ENCODE assay signal across 28 mouse cellular contexts in genomic region chr16:31415885-31416450, GRCm38 (mm10). TPM values are rescaled to one million over a fixed set of nuclear protein-coding genes. Genes with fewer than 3 reads are reported as not detected.
DNase-seq lines count a peak whose midpoint lies in the region; ATAC-seq and TF ChIP-seq lines count a peak whose summit lies in the region.
"Had no signal": no experiment of that assay in that cellular context is flagged by ENCODE, and none has a peak within 500 bp of the region (broad histone marks: within the 10 kb centered on the region; RNA-seq: fewer than 3 reads in every experiment).

No protein-coding gene starts in this region.

- H3K4me3 ChIP-seq in forebrain, embryonic 11.5 days (ENCODE audit: low read depth, low read length) = no peak overlapping the region
- H3K4me3 ChIP-seq in forebrain, embryonic 10.5 days = no peak overlapping the region
- H3K4me3 ChIP-seq in stomach, embryonic 14.5 days (ENCODE audit: low read depth, low read length) = no peak overlapping the region
- no peak overlapping the region for H3K4me3 ChIP-seq in stomach, postnatal 0 days (ENCODE audit: low read depth, low read length)
- H3K4me3 ChIP-seq: embryonic facial prominence, embryonic 10.5 days; embryonic facial prominence, embryonic 13.5 days; erythroblast, embryonic 14.5 days; gastrocnemius, adult 2 months; heart, adult 2 months; hindbrain, embryonic 10.5 days; hindbrain, embryonic 13.5 days had no signal

- H3K27ac ChIP-seq in forebrain, embryonic 11.5 days (ENCODE audit: low read depth, low read length) = no peak overlapping the region
- H3K27ac ChIP-seq in forebrain, embryonic 10.5 days = no peak overlapping the region
- H3K27ac ChIP-seq in stomach, embryonic 14.5 days (ENCODE audit: low read length) = peak overlapping the region; percentile 10; the same call in 1 of the 2 replicates
- H3K27ac ChIP-seq in stomach, postnatal 0 days (replicated peaks) = peak overlapping the region; percentile 73
- H3K27ac ChIP-seq: embryonic facial prominence, embryonic 10.5 days; embryonic facial prominence, embryonic 13.5 days; gastrocnemius, adult 2 months; heart, adult 2 months; hindbrain, embryonic 10.5 days; hindbrain, embryonic 13.5 days had no signal

- no peak for TF ChIP-seq EP300 in stomach, postnatal 0 days (optimal IDR thresholded peaks at IDR 0.05)

- WGBS in forebrain, embryonic 11.5 days = 62% methylated on average over 9 of the region's 9 CpGs
- 66% methylated on average over 9 of the region's 9 CpGs for WGBS in forebrain, embryonic 10.5 days
- WGBS in stomach, embryonic 14.5 days = 45% methylated on average over 9 of the region's 9 CpGs
- 32% methylated on average over 9 of the region's 9 CpGs for WGBS in stomach, postnatal 0 days

- no peak overlapping the region for H3K9ac ChIP-seq in forebrain, embryonic 11.5 days (ENCODE audit: low read length)
- no peak overlapping the region for H3K9ac ChIP-seq in stomach, embryonic 14.5 days (replicated peaks; ENCODE audit: low read depth, low read length)
- no peak overlapping the region for H3K9ac ChIP-seq in stomach, postnatal 0 days (ENCODE audit: low read length)
- H3K9ac ChIP-seq: embryonic facial prominence, embryonic 13.5 days; forebrain, postnatal 0 days; hindbrain, embryonic 13.5 days had no signal

- H3K9me3 ChIP-seq in forebrain, embryonic 11.5 days (ENCODE audit: control insufficient read depth, low read length) = no peaks in the 10 kb centered on the region
- H3K9me3 ChIP-seq in forebrain, embryonic 10.5 days = no peaks in the 10 kb centered on the region
- no peaks in the 10 kb centered on the region for H3K9me3 ChIP-seq in stomach, embryonic 14.5 days (ENCODE audit: control insufficient read depth, low read depth, low read length)
- no peaks in the 10 kb centered on the region for H3K9me3 ChIP-seq in stomach, postnatal 0 days (ENCODE audit: control insufficient read depth, low read length)
- H3K9me3 ChIP-seq: embryonic facial prominence, embryonic 10.5 days; embryonic facial prominence, embryonic 13.5 days; hindbrain, embryonic 10.5 days; hindbrain, embryonic 13.5 days had no signal

- no peaks in the 10 kb centered on the region for H3K36me3 ChIP-seq in forebrain, embryonic 11.5 days (ENCODE audit: control insufficient read depth, insufficient read depth, low read length)
- H3K36me3 ChIP-seq in forebrain, embryonic 10.5 days (replicated peaks) = no peaks in the 10 kb centered on the region
- H3K36me3 ChIP-seq in stomach, embryonic 14.5 days (ENCODE audit: control insufficient read depth, insufficient read depth, low read length) = no peaks in the 10 kb centered on the region
- H3K36me3 ChIP-seq in stomach, postnatal 0 days (ENCODE audit: control insufficient read depth, insufficient read depth, low read length) = no peaks in the 10 kb centered on the region
- H3K36me3 ChIP-seq: embryonic facial prominence, embryonic 10.5 days; embryonic facial prominence, embryonic 13.5 days; hindbrain, embryonic 10.5 days; hindbrain, embryonic 13.5 days had no signal

- TF ChIP-seq CTCF in stomach, postnatal 0 days (IDR thresholded peaks at IDR 0.05; ENCODE audit: low read depth) = no peak

- no peaks in the 10 kb centered on the region for H3K27me3 ChIP-seq in forebrain, embryonic 11.5 days (ENCODE audit: control insufficient read depth, insufficient read depth, low read length)
- H3K27me3 ChIP-seq in forebrain, embryonic 10.5 days (ENCODE audit: poor library complexity, severe bottlenecking) = no peaks in the 10 kb centered on the region
- H3K27me3 ChIP-seq in stomach, embryonic 14.5 days (ENCODE audit: control insufficient read depth, insufficient read depth, low read length) = no peaks in the 10 kb centered on the region
- H3K27me3 ChIP-seq in stomach, postnatal 0 days (ENCODE audit: control insufficient read depth, insufficient read depth, low read length) = no peaks in the 10 kb centered on the region
- H3K27me3 ChIP-seq: embryonic facial prominence, embryonic 13.5 days; hindbrain, embryonic 13.5 days; Patski had no signal

- H3K4me2 ChIP-seq in forebrain, embryonic 11.5 days (ENCODE audit: low read depth, low read length, severe bottlenecking) = no peak overlapping the region
- H3K4me2 ChIP-seq in stomach, embryonic 14.5 days (replicated peaks; ENCODE audit: low read depth, low read length) = no peak overlapping the region
- H3K4me2 ChIP-seq in stomach, postnatal 0 days (replicated peaks; ENCODE audit: low read depth) = no peak overlapping the region
- H3K4me2 ChIP-seq: embryonic facial prominence, embryonic 13.5 days; heart, embryonic 11.5 days; hindbrain, embryonic 13.5 days had no signal

- no peak for ATAC-seq in forebrain, embryonic 11.5 days (replicated peaks; ENCODE audit: low FRiP score)
- peak; percentile 35; the same call in 1 of the 2 replicates for ATAC-seq in stomach, embryonic 14.5 days (ENCODE audit: insufficient number of reproducible peaks, insufficient read depth, low FRiP score, low read depth)
- ATAC-seq in stomach, postnatal 0 days (ENCODE audit: low FRiP score, low TSS enrichment) = no peak
- ATAC-seq: forebrain, embryonic 14.5 days; forebrain, postnatal 0 days; hindbrain, embryonic 16.5 days; Patski had no signal

- DNase-seq in forebrain, embryonic 11.5 days (ENCODE audit: low spot score) = peak; percentile 35
- no peak for DNase-seq in forebrain, embryonic 10.5 days (ENCODE audit: extremely low spot score, low spot score)
- DNase-seq in urinary bladder, postnatal 14 days (ENCODE audit: low spot score) = peak; percentile 3
- DNase-seq in urinary bladder, postnatal 25 days (ENCODE audit: low spot score) = no peak
- DNase-seq in stomach, postnatal 0 days (ENCODE audit: low spot score) = no peak
- DNase-seq in cerebellum, postnatal 36 days = no peak
- DNase-seq in kidney, postnatal 25 days = no peak
- DNase-seq: adrenal gland, postnatal 14 days; cerebellum, adult 11 months; cerebellum, adult 2 months; cerebellum, adult 9-11 months; cerebellum, postnatal 25 days; embryo, embryonic 11 days; forebrain, postnatal 0 days; gastrocnemius, adult 2 months; gastrocnemius, postnatal 14 days; heart, adult 2 months; heart, postnatal 36 days had no signal

- no peaks in the 10 kb centered on the region for H3K4me1 ChIP-seq in forebrain, embryonic 11.5 days (replicated peaks; ENCODE audit: control insufficient read depth, insufficient read depth, low read length)
- H3K4me1 ChIP-seq in forebrain, embryonic 10.5 days = no peaks in the 10 kb centered on the region
- no peaks in the 10 kb centered on the region for H3K4me1 ChIP-seq in stomach, embryonic 14.5 days (ENCODE audit: control insufficient read depth, insufficient read depth, low read length)
- no peaks in the 10 kb centered on the region for H3K4me1 ChIP-seq in stomach, postnatal 0 days (replicated peaks; ENCODE audit: control insufficient read depth, insufficient read depth)
- H3K4me1 ChIP-seq: hindbrain, embryonic 10.5 days; hindbrain, embryonic 13.5 days had no signal

RNA-seq across cellular contexts. Expression of gene Bdh1, which starts 6.1 kb away (rescaled TPM):
- 30.0 and 35.9 TPM in 2 replicates for polyA plus RNA-seq in forebrain, embryonic 11.5 days (2014; fragmentation: Nextera tagmentation; extraction: Ambion mirVana)
- polyA plus RNA-seq in forebrain, embryonic 10.5 days (2016; fragmentation: Nextera tagmentation; extraction: Ambion mirVana) = 14.4 and 16.6 TPM in 2 replicates
- polyA plus RNA-seq in stomach, embryonic 14.5 days (2014; fragmentation: Nextera tagmentation; extraction: Ambion mirVana) = 30.0 TPM in 2 replicates
- polyA plus RNA-seq in stomach, postnatal 0 days (2015; fragmentation: Nextera tagmentation; extraction: Ambion mirVana) = 115 and 125 TPM in 2 replicates

Comparison
In these comparisons a context has a peak if more than half of its experiments do, and no peak if none do; other contexts are left out.
1. DNase-seq: peak in forebrain, embryonic 11.5 days (single experiment) and urinary bladder, postnatal 14 days (single experiment); none in forebrain, embryonic 10.5 days (single experiment), urinary bladder, postnatal 25 days (single experiment), stomach, postnatal 0 days (single experiment), cerebellum, postnatal 36 days (0 of 2) and kidney, postnatal 25 days (0 of 2).
2. H3K27ac ChIP-seq: peak in stomach, embryonic 14.5 days (single experiment) and stomach, postnatal 0 days (single experiment); none in forebrain, embryonic 11.5 days (single experiment) and forebrain, embryonic 10.5 days (single experiment).